Mouse (Mus musculus): ENCODE results near the gene Polr2l. TPM values are rescaled to one million over a fixed set of nuclear protein-coding genes. Genes with fewer than 3 reads are reported as not detected.
A peak's percentile ranks its signal among the peaks of the same experiment; 100 is the strongest.

The Polr2l gene
- 85.9 and 86.2 TPM in 2 replicates for polyA plus RNA-seq (2015; fragmentation: Nextera tagmentation; extraction: Ambion mirVana)

- Histone ChIP-seq H3K27me3 (peaks cover 7% of the 10 kb centered on the region), H3K4me2 (peak within 1 kb of the TSS; percentile 93), H3K4me1 (replicated peaks) (peaks cover 32% of the 10 kb centered on the region), H3K27ac (replicated peaks) (peak within 1 kb of the TSS; percentile 84), H3K9me3 (no peaks in the 10 kb centered on the region), H3K4me3 (peak within 1 kb of the TSS; percentile 87), H3K36me3 (peaks cover 17% of the 10 kb centered on the region), H3K9ac (peak within 1 kb of the TSS; percentile 86)
- under 1% methylated on average over 87 of the region's 87 CpGs for WGBS
- ATAC-seq (ENCODE audit: low FRiP score, low read depth) = peak; percentile 81
Measured at GRCm38 (mm10) chr7:141475011-141475804, at the start of gene Polr2l, which contains the start of gene Tspan4. Gene Polr2l, minus strand, starts transcription at chr7:141475132. Gene Tspan4, plus strand, starts transcription at chr7:141475240.

- Histone ChIP-seq H3K27ac (replicated peaks) (no peak overlapping the region), H3K27me3 (no peaks in the 10 kb centered on the region), H3K4me2 (no peak overlapping the region), H3K4me3 (no peak overlapping the region), H3K36me3 (peaks cover 11% of the 10 kb centered on the region; the same call in 1 of the 2 replicates), H3K9me3 (no peaks in the 10 kb centered on the region), H3K9ac (no peak overlapping the region), H3K4me1 (replicated peaks) (no peaks in the 10 kb centered on the region)
- no peak for ATAC-seq (ENCODE audit: low FRiP score, low read depth)
- 85% methylated on average over 4 of the region's 4 CpGs for WGBS
Measured at GRCm38 (mm10) chr7:141524271-141524670, 49.3 kb upstream of the Polr2l start.

GRCm38 (mm10) chr7:141523007-141523406, 48.1 kb upstream of the Polr2l start:
- 46% methylated on average over 4 of the region's 4 CpGs for whole genome bisulfite sequencing
- no peak overlapping the region for H3K4me2 ChIP-seq
- no peak overlapping the region for H3K4me3 ChIP-seq
- H3K27me3 ChIP-seq = no peaks in the 10 kb centered on the region
- H3K9ac ChIP-seq = no peak overlapping the region
- H3K36me3 ChIP-seq = 0 out of 2 replicates have a peak, but pooled peaks cover 6% of the 10 kb centered on the region
- no peaks in the 10 kb centered on the region for H3K9me3 ChIP-seq
- H3K4me1 ChIP-seq (replicated peaks) = no peaks in the 10 kb centered on the region
- no peak overlapping the region for H3K27ac ChIP-seq (replicated peaks)
- ATAC-seq (ENCODE audit: low FRiP score, low read depth) = no peak

- peaks cover 18% of the 10 kb centered on the region for H3K36me3 ChIP-seq
- 76% methylated on average over 1 of the region's 1 CpGs for WGBS
- H3K9ac ChIP-seq = no peak overlapping the region
- no peak overlapping the region for H3K27ac ChIP-seq (replicated peaks)
- no peak for ATAC-seq (ENCODE audit: low FRiP score, low read depth)
- H3K4me3 ChIP-seq = no peak overlapping the region
- H3K27me3 ChIP-seq = no peaks in the 10 kb centered on the region
- no peak overlapping the region for H3K4me2 ChIP-seq
- H3K9me3 ChIP-seq = no peaks in the 10 kb centered on the region
- H3K4me1 ChIP-seq (replicated peaks) = no peaks in the 10 kb centered on the region
Measured at GRCm38 (mm10) chr7:141519795-141520194, 44.9 kb upstream of the Polr2l start.

GRCm38 (mm10) chr7:141518926-141519325, 44.0 kb upstream of the Polr2l start:
- Histone ChIP-seq H3K4me1 (replicated peaks) (no peaks in the 10 kb centered on the region), H3K27me3 (no peaks in the 10 kb centered on the region), H3K4me2 (no peak overlapping the region), H3K4me3 (no peak overlapping the region), H3K36me3 (peaks cover 19% of the 10 kb centered on the region), H3K27ac (replicated peaks) (no peak overlapping the region), H3K9me3 (no peaks in the 10 kb centered on the region), H3K9ac (no peak overlapping the region)
- WGBS = 85% methylated on average over 3 of the region's 3 CpGs
- ATAC-seq (ENCODE audit: low FRiP score, low read depth) = no peak

GRCm38 (mm10) chr7:141518296-141518695, 43.4 kb upstream of the Polr2l start:
- no peaks in the 10 kb centered on the region for H3K27me3 ChIP-seq
- no peaks in the 10 kb centered on the region for H3K9me3 ChIP-seq
- H3K4me2 ChIP-seq = no peak overlapping the region
- no peak overlapping the region for H3K4me3 ChIP-seq
- no peak for ATAC-seq (ENCODE audit: low FRiP score, low read depth)
- WGBS = 67% methylated on average over 5 of the region's 5 CpGs
- peaks cover 19% of the 10 kb centered on the region for H3K36me3 ChIP-seq
- H3K27ac ChIP-seq (replicated peaks) = no peak overlapping the region
- no peak overlapping the region for H3K9ac ChIP-seq
- H3K4me1 ChIP-seq (replicated peaks) = no peaks in the 10 kb centered on the region

- no peaks in the 10 kb centered on the region for H3K9me3 ChIP-seq
- no peak for ATAC-seq (ENCODE audit: low FRiP score, low read depth)
Measured at GRCm38 (mm10) chr7:141517638-141518037, 42.7 kb upstream of the Polr2l start.

GRCm38 (mm10) chr7:141510681-141511191, 35.8 kb upstream of the Polr2l start:
- no peak for ATAC-seq (ENCODE audit: low FRiP score, low read depth)
- Histone ChIP-seq H3K9me3 (no peaks in the 10 kb centered on the region), H3K4me2 (no peak overlapping the region), H3K27me3 (no peaks in the 10 kb centered on the region), H3K9ac (no peak overlapping the region), H3K27ac (replicated peaks) (no peak overlapping the region), H3K4me1 (replicated peaks) (no peaks in the 10 kb centered on the region), H3K4me3 (no peak overlapping the region), H3K36me3 (peaks cover 25% of the 10 kb centered on the region)
- WGBS = 68% methylated on average over 8 of the region's 8 CpGs

More at GRCm38 (mm10) chr7:141517638-141518037, 42.7 kb upstream of the Polr2l start:
- WGBS = 89% methylated on average over 4 of the region's 4 CpGs
- Histone ChIP-seq H3K4me2 (no peak overlapping the region), H3K36me3 (peaks cover 19% of the 10 kb centered on the region), H3K4me1 (replicated peaks) (no peaks in the 10 kb centered on the region), H3K9ac (no peak overlapping the region), H3K4me3 (no peak overlapping the region), H3K27me3 (no peaks in the 10 kb centered on the region), H3K27ac (replicated peaks) (no peak overlapping the region)

- no peaks in the 10 kb centered on the region for H3K27me3 ChIP-seq
- no peak overlapping the region for H3K27ac ChIP-seq (replicated peaks)
- H3K4me3 ChIP-seq = no peak overlapping the region
- no peaks in the 10 kb centered on the region for H3K4me1 ChIP-seq (replicated peaks)
- peaks cover 21% of the 10 kb centered on the region for H3K36me3 ChIP-seq
- H3K4me2 ChIP-seq = no peak overlapping the region
- 94% methylated on average over 5 of the region's 5 CpGs for WGBS
- H3K9ac ChIP-seq = no peak overlapping the region
- ATAC-seq (ENCODE audit: low FRiP score, low read depth) = no peak
- H3K9me3 ChIP-seq = no peaks in the 10 kb centered on the region
Measured at GRCm38 (mm10) chr7:141510196-141510595, 35.3 kb upstream of the Polr2l start.

- Histone ChIP-seq H3K27me3 (no peaks in the 10 kb centered on the region), H3K9me3 (no peaks in the 10 kb centered on the region), H3K36me3 (peaks cover 15% of the 10 kb centered on the region; the same call in 1 of the 2 replicates), H3K27ac (replicated peaks) (no peak overlapping the region), H3K4me2 (no peak overlapping the region), H3K4me1 (replicated peaks) (no peaks in the 10 kb centered on the region), H3K4me3 (no peak overlapping the region), H3K9ac (no peak overlapping the region)
- no peak for ATAC-seq (ENCODE audit: low FRiP score, low read depth)
Measured at GRCm38 (mm10) chr7:141508160-141508559, 33.2 kb upstream of the Polr2l start.

GRCm38 (mm10) chr7:141506278-141506677, 31.3 kb upstream of the Polr2l start:
- Histone ChIP-seq H3K4me1 (replicated peaks) (no peaks in the 10 kb centered on the region), H3K27me3 (no peaks in the 10 kb centered on the region), H3K9ac (no peak overlapping the region), H3K4me3 (no peak overlapping the region), H3K4me2 (no peak overlapping the region), H3K36me3 (peaks cover 14% of the 10 kb centered on the region; the same call in 1 of the 2 replicates), H3K9me3 (no peaks in the 10 kb centered on the region), H3K27ac (replicated peaks) (no peak overlapping the region)
- no peak for ATAC-seq (ENCODE audit: low FRiP score, low read depth)
- WGBS = 73% methylated on average over 2 of the region's 2 CpGs

- Histone ChIP-seq H3K9me3 (no peaks in the 10 kb centered on the region), H3K27me3 (no peaks in the 10 kb centered on the region), H3K9ac (no peak overlapping the region), H3K27ac (replicated peaks) (no peak overlapping the region), H3K4me1 (replicated peaks) (no peaks in the 10 kb centered on the region), H3K4me3 (no peak overlapping the region), H3K4me2 (no peak overlapping the region), H3K36me3 (peaks cover 26% of the 10 kb centered on the region; the same call in 1 of the 2 replicates)
- WGBS = 81% methylated on average over 5 of the region's 5 CpGs
- ATAC-seq (ENCODE audit: low FRiP score, low read depth) = no peak
Measured at GRCm38 (mm10) chr7:141502556-141502905, 27.6 kb upstream of the Polr2l start.

Measured in hindbrain, embryonic 15.5 days (tissue).